Mouse (Mus musculus) limb, embryonic 11.5 days (tissue): ENCODE measurements around the gene Fam168a. TPM values are rescaled to one million over a fixed set of nuclear protein-coding genes. Genes with fewer than 3 reads are reported as not detected.

Experiments
- microRNA-seq: library from miRNA; unstranded; fragments of <30 nt; microRNA quantifications from one replicate; pipeline ENCODE4, GENCODE M21; 2016
- polyA plus RNA-seq: library from polyadenylated mRNA; unstranded; fragments of >200 nt; fragmentation: Nextera tagmentation; extraction: Ambion mirVana; gene quantifications from 2 replicates; pipeline ENCODE4 v1.2.1, GENCODE M21; 2014

Gene Fam168a
- polyA plus RNA-seq, 1 experiment from 2014 or later = 49.7 TPM

Small RNAs within 50 kb of the gene (microRNA-seq; reads per million reads assigned to microRNA genes)
- gene Mir3102 = 166 reads per million, percentile 56 among the genes with 10 or more reads in this experiment

Other genes starting within 250 kb of the Fam168a start
- not detected in 2 replicates for gene Ucp3, start 233.6 kb upstream of the Fam168a start, polyA plus RNA-seq
- gene Ucp2, start 213.3 kb upstream of the Fam168a start, polyA plus RNA-seq = 116 and 123 TPM in 2 replicates
- gene Dnajb13, start 191.7 kb upstream of the Fam168a start, polyA plus RNA-seq = 0.11 and 0.30 TPM in 2 replicates
- gene Coa4, start 169.6 kb upstream of the Fam168a start, polyA plus RNA-seq = 21.3 and 22.2 TPM in 2 replicates
- 128 TPM in 2 replicates for gene Rab6a, start 99.2 kb upstream of the Fam168a start, polyA plus RNA-seq
- 56.8 and 66.9 TPM in 2 replicates for gene Mrpl48, start 98.3 kb upstream of the Fam168a start, polyA plus RNA-seq
- gene Plekhb1, start 44.2 kb upstream of the Fam168a start, polyA plus RNA-seq = 1.3 and 1.6 TPM in 2 replicates
- 2.6 and 4.1 TPM in 2 replicates for gene Relt, start 156.8 kb downstream of the Fam168a start, polyA plus RNA-seq
- gene Arhgef17, start 225.5 kb downstream of the Fam168a start, polyA plus RNA-seq = 12.6 and 13.6 TPM in 2 replicates